Comparison of ENCODE assay signal across 31 mouse cellular contexts in the genomic region with DNA sequence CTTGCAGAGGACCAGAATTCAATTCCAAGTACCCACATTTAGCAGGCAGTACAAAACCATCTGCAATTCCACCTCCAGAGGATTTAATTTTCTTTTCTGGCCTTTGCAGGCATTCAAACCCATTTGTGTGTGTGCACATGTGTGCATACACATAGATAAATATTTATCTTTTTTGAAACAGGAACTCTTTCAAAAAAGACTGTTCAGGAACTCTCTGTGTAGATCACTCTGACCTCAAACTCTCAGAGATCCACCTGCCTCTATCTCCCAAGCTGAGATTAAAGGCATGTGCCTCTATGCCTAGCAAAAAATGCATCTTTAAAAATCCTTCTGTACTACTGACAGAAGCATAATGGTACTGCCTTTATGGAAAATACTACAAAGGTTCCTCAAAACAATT.
A peak's percentile ranks its signal among the peaks of the same experiment; 100 is the strongest.
DNase-seq lines count a peak whose midpoint lies in the region; ATAC-seq and TF ChIP-seq lines count a peak whose summit lies in the region.
"Had no signal": no experiment of that assay in that cellular context is flagged by ENCODE, and none has a peak within 500 bp of the region (broad histone marks: within the 10 kb centered on the region; RNA-seq: fewer than 3 reads in every experiment).

No protein-coding gene starts in this region.

- intact Hi-C loops in heart, adult 2 months (cut with DNase I): no loop called here

- H3K79me2 ChIP-seq in heart, adult 2 months (replicated peaks; ENCODE audit: control insufficient read depth, insufficient read depth, low read length): peaks cover 2% of the 10 kb centered on the region

- H3K9ac ChIP-seq in heart, adult 2 months (ENCODE audit: low read depth, low read length): no peak overlapping the region
- H3K9ac ChIP-seq in kidney, embryonic 15.5 days: no peak overlapping the region
- no peak overlapping the region for H3K9ac ChIP-seq in kidney, embryonic 16.5 days (replicated peaks; ENCODE audit: low read length)
- H3K9ac ChIP-seq in embryonic facial prominence, embryonic 14.5 days (ENCODE audit: low read depth, low read length): no peak overlapping the region
- H3K9ac ChIP-seq: embryonic facial prominence, embryonic 15.5 days; forebrain, embryonic 13.5 days; hindbrain, embryonic 12.5 days; intestine, embryonic 15.5 days; limb, embryonic 12.5 days; midbrain, embryonic 15.5 days; neural tube, embryonic 12.5 days had no signal

- no peak overlapping the region for H3K4me3 ChIP-seq in heart, adult 2 months
- H3K4me3 ChIP-seq in kidney, embryonic 15.5 days (replicated peaks): no peak overlapping the region
- no peak overlapping the region for H3K4me3 ChIP-seq in kidney, embryonic 16.5 days (ENCODE audit: low read length)
- H3K4me3 ChIP-seq in embryonic facial prominence, embryonic 14.5 days (ENCODE audit: low read depth, low read length): no peak overlapping the region
- H3K4me3 ChIP-seq: embryonic facial prominence, embryonic 15.5 days; forebrain, embryonic 13.5 days; hindbrain, embryonic 12.5 days; intestine, embryonic 15.5 days; limb, embryonic 12.5 days; midbrain, embryonic 10.5 days; midbrain, embryonic 15.5 days; neural tube, embryonic 12.5 days had no signal

- DNase-seq in heart, adult 2 months: no peak
- no peak for DNase-seq in heart, postnatal 4 days
- no peak for DNase-seq in embryonic facial prominence, embryonic 14.5 days (ENCODE audit: low spot score)
- peak; percentile 21 for DNase-seq in naive thymus-derived CD4-positive, alpha-beta T cell, adult 2 months (ENCODE audit: low read depth)
- DNase-seq in spleen, postnatal 10 days (ENCODE audit: low spot score in 2 of 2): no peak
- DNase-seq: adrenal gland, postnatal 25 days; cerebellum, adult 11-12 months; cerebellum, adult 9-11 months; embryo, embryonic 11 days; gastrocnemius, postnatal 36 days; kidney, postnatal 10 days; layer of hippocampus, adult 9-11 months; lung, adult 2 months; lung, postnatal 10 days; right cerebral cortex, adult 18-20 months; spleen, adult 18-20 months; thymus, adult 18-20 months; thymus, postnatal 25 days had no signal

- no peaks in the 10 kb centered on the region for H3K9me3 ChIP-seq in kidney, embryonic 15.5 days (replicated peaks)
- no peaks in the 10 kb centered on the region for H3K9me3 ChIP-seq in kidney, embryonic 16.5 days (ENCODE audit: low read length)
- no peaks in the 10 kb centered on the region for H3K9me3 ChIP-seq in embryonic facial prominence, embryonic 14.5 days (ENCODE audit: control insufficient read depth, low read length)
- H3K9me3 ChIP-seq: embryonic facial prominence, embryonic 15.5 days; forebrain, embryonic 13.5 days; hindbrain, embryonic 12.5 days; intestine, embryonic 15.5 days; limb, embryonic 12.5 days; midbrain, embryonic 10.5 days; midbrain, embryonic 15.5 days; neural tube, embryonic 12.5 days had no signal

- TF ChIP-seq CTCF in heart, adult 2 months (IDR thresholded peaks at IDR 0.05): no peak

- H3K4me2 ChIP-seq in kidney, embryonic 15.5 days: no peak overlapping the region
- H3K4me2 ChIP-seq in kidney, embryonic 16.5 days (replicated peaks; ENCODE audit: low read depth, low read length): no peak overlapping the region
- no peak overlapping the region for H3K4me2 ChIP-seq in embryonic facial prominence, embryonic 14.5 days (ENCODE audit: low read depth, low read length)
- H3K4me2 ChIP-seq: embryonic facial prominence, embryonic 15.5 days; forebrain, embryonic 13.5 days; hindbrain, embryonic 12.5 days; intestine, embryonic 15.5 days; limb, embryonic 12.5 days; liver, embryonic 11.5 days; midbrain, embryonic 15.5 days; neural tube, embryonic 12.5 days had no signal

- H3K27me3 ChIP-seq in heart, adult 2 months (ENCODE audit: control insufficient read depth, insufficient read depth, low read length): no peaks in the 10 kb centered on the region
- no peaks in the 10 kb centered on the region for H3K27me3 ChIP-seq in kidney, embryonic 15.5 days
- no peaks in the 10 kb centered on the region for H3K27me3 ChIP-seq in kidney, embryonic 16.5 days (ENCODE audit: insufficient read depth, low read length)
- no peaks in the 10 kb centered on the region for H3K27me3 ChIP-seq in embryonic facial prominence, embryonic 14.5 days (replicated peaks; ENCODE audit: control insufficient read depth, insufficient read depth, low read length)
- H3K27me3 ChIP-seq: embryonic facial prominence, embryonic 15.5 days; forebrain, embryonic 13.5 days; hindbrain, embryonic 12.5 days; intestine, embryonic 15.5 days; limb, embryonic 12.5 days; midbrain, embryonic 15.5 days; neural tube, embryonic 12.5 days had no signal

- ATAC-seq in kidney, embryonic 15.5 days (replicated peaks; ENCODE audit: low FRiP score): no peak
- ATAC-seq in kidney, embryonic 16.5 days (ENCODE audit: low FRiP score, low TSS enrichment): no peak
- no peak for ATAC-seq in embryonic facial prominence, embryonic 14.5 days (ENCODE audit: low read depth)
- ATAC-seq: forebrain, embryonic 13.5 days; hindbrain, postnatal 0 days; intestine, embryonic 15.5 days; midbrain, embryonic 15.5 days had no signal

- peak overlapping the region; percentile 36 for H3K27ac ChIP-seq in heart, adult 2 months
- H3K27ac ChIP-seq in kidney, embryonic 15.5 days: 0 out of 2 replicates have a peak overlapping the region, but pooled peaks have one; percentile 13
- no peak overlapping the region for H3K27ac ChIP-seq in kidney, embryonic 16.5 days (ENCODE audit: low read length)
- peak overlapping the region; percentile 29 for H3K27ac ChIP-seq in embryonic facial prominence, embryonic 14.5 days (replicated peaks; ENCODE audit: low read depth, low read length)
- H3K27ac ChIP-seq: embryonic facial prominence, embryonic 15.5 days; forebrain, embryonic 13.5 days; hindbrain, embryonic 12.5 days; hindbrain, postnatal 0 days; intestine, embryonic 15.5 days; limb, embryonic 12.5 days; midbrain, embryonic 10.5 days; midbrain, embryonic 15.5 days; neural tube, embryonic 12.5 days; stomach, postnatal 0 days had no signal

- TF ChIP-seq POLR2A in heart, adult 2 months (IDR thresholded peaks at IDR 0.05; ENCODE audit: insufficient read depth, low read depth, low read length): no peak

- H3K4me1 ChIP-seq in heart, adult 2 months (ENCODE audit: control insufficient read depth, insufficient read depth, low read length): peaks cover 6% of the 10 kb centered on the region
- H3K4me1 ChIP-seq in kidney, embryonic 15.5 days: 0 out of 2 replicates have a peak, but pooled peaks cover 7% of the 10 kb centered on the region
- peaks cover 5% of the 10 kb centered on the region; the same call in 1 of the 2 replicates for H3K4me1 ChIP-seq in kidney, embryonic 16.5 days (ENCODE audit: insufficient read depth, low read length)
- peaks cover 13% of the 10 kb centered on the region for H3K4me1 ChIP-seq in embryonic facial prominence, embryonic 14.5 days (ENCODE audit: control insufficient read depth, insufficient read depth, low read length)
- H3K4me1 ChIP-seq: intestine, embryonic 15.5 days; limb, embryonic 12.5 days; midbrain, embryonic 15.5 days; neural tube, embryonic 12.5 days had no signal

- H3K36me3 ChIP-seq in heart, adult 2 months (ENCODE audit: control insufficient read depth, insufficient read depth, low read length): peaks cover 16% of the 10 kb centered on the region
- H3K36me3 ChIP-seq in kidney, embryonic 15.5 days: no peaks in the 10 kb centered on the region
- H3K36me3 ChIP-seq in kidney, embryonic 16.5 days (ENCODE audit: insufficient read depth, low read length): no peaks in the 10 kb centered on the region
- no peaks in the 10 kb centered on the region for H3K36me3 ChIP-seq in embryonic facial prominence, embryonic 14.5 days (ENCODE audit: control insufficient read depth, insufficient read depth, low read length)
- H3K36me3 ChIP-seq: embryonic facial prominence, embryonic 15.5 days; hindbrain, embryonic 12.5 days; intestine, embryonic 15.5 days; limb, embryonic 12.5 days; midbrain, embryonic 10.5 days; midbrain, embryonic 15.5 days; neural tube, embryonic 12.5 days had no signal

- TF ChIP-seq EP300 in heart, adult 2 months (IDR thresholded peaks at IDR 0.05; ENCODE audit: insufficient read depth, low read depth, low read length): no peak
